Mouse (Mus musculus): ENCODE results near the gene Scrt2.

DNA sequence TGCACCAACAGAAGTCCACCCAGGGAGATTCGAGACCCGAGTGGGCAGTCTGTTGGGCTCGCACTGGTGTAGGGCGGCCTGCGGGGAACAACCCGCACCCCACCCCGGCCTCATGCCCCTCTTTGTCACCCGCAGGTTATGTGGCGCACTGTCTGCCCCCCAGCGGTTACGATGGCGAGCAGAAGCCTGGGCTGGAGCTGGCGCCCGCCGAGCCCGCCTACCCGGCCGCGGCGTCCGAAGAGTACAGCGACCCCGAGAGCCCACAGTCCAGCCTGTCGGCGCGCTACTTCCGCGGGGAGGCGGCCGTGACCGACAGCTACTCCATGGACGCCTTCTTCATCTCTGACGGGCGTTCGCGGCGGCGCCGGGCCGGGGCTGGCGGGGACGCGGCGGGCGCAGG lies 11.6 kb downstream of the Scrt2 start:
- TF ChIP-seq CTCF (IDR thresholded peaks at IDR 0.05; ENCODE audit: extremely low read depth, insufficient read depth, insufficient read length, insufficient replicate concordance) = no peak
- TF ChIP-seq POLR2A (IDR thresholded peaks at IDR 0.05; ENCODE audit: low read depth, low read length) = no peak
